Mouse (Mus musculus): ENCODE data around the gene Lbx2.

Gene Lbx2

GRCm38 (mm10) chr6:83071220-83071619 is 14.9 kb upstream of the Lbx2 start:
- peak in 1 of 2 experiments; percentile 27 for DNase-seq

GRCm38 (mm10) chr6:83074979-83075378 is 11.2 kb upstream of the Lbx2 start:
- DNase-seq, result no peak

DNA sequence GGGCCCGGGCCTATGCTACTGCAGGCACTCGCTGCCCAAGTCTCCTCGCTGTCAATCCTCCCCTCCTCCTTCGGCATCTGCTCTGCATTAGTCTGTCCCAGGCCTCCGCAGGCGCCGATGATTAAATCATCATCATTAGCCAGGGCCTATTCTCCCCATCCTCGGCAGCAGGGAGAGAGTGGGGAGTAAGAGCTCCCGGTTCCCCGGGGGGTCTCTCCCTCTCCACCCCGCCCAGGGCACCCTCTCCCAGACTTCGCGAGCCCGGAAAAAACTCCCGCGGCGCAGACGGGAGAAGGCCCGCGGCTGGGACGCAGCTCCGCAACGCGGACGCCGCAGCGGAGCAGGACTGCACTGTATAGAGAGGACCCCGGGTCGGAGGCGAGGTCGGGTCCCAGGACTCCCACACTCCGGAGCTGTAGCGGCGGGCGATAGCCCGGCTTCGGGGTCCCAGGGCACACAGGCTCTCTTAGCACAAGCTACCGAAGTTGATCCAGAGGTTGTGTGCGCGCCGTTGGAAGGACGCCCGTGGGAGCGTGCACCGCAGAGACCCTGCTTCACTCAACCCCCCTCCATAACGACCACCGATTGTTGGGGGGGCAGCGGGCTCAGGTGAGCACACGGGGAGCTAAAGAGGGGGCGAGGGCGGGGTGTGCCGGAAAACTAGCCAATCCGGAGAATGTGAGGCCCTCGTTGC is 8.4 kb upstream of the Lbx2 start, which contains the start of gene Pcgf1:
TSS of gene Pcgf1 (plus strand) at position 240 of the 694 bp plus-strand sequence.
- peak; percentile 55 to 57 for DNase-seq

DNA sequence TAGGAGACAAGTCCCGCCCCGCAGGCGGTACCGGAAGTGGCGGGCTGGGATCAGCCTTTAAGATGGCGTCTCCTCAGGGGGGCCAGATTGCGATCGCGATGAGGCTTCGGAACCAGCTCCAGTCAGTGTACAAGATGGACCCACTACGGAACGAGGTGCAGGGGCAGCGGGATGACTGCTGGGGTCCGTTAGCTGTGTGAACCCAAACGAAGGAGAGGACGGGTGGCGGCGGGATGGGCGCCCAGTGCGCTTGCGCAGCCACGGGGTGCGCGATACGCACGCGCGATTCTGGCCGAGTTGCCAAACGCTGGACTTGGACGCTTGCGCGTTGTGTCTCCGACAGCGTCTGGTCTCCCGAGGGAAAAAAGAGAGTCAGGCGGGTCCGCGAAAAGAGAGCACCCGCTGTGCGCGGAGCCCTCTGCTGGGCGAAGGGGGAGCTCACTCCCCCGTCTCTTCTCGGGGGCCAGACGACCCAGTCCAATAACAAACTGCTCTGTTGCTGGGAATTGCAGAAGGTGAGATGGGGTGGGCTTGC is 7.8 kb upstream of the Lbx2 start:
- peak; percentile 100 for DNase-seq

- no peak for DNase-seq
These were observed 6.0 kb upstream of the Lbx2 start for GRCm38 (mm10) chr6:83080210-83080609.

DNA sequence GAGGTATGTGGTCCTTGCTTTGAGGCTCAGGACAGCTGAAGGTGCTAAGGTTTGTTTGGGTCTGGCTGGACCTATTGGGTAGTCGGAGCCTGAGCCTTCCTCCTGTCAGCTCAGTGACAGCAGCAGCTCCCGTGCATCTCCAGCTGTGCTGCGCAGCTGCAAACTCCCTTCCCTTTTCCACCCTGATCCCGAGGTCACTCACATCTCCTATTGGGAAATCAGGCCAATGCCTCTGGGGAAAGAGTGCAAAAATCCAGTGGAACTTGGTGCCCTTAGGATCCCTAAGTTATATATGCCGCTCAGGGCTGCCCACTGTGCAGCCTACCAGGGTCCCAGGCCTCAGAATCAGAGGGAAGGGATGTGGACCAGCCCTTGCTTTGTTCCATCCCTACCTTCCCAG is 2.7 kb upstream of the Lbx2 start:
- no peak for DNase-seq

DNA sequence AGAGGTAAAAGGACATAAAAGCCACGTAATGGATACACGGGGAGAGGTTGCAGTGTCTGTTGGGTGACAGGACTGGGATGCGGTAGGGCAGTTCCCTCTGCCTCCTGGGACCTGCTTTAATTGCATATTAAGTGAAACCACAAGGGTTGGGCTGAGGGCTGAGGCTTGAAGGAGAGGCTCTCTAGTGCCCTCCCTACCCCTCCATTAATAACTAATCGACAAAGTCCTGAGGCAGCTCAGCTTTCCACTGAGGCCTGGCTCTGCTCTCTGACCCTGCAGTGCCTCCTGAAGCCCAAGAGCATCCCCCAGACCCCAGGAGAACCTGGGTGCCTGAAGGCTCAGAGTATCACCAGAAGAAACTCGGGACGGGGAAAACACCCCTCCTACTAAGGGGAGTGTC is 1.7 kb upstream of the Lbx2 start:
- DNase-seq, result no peak

DNA sequence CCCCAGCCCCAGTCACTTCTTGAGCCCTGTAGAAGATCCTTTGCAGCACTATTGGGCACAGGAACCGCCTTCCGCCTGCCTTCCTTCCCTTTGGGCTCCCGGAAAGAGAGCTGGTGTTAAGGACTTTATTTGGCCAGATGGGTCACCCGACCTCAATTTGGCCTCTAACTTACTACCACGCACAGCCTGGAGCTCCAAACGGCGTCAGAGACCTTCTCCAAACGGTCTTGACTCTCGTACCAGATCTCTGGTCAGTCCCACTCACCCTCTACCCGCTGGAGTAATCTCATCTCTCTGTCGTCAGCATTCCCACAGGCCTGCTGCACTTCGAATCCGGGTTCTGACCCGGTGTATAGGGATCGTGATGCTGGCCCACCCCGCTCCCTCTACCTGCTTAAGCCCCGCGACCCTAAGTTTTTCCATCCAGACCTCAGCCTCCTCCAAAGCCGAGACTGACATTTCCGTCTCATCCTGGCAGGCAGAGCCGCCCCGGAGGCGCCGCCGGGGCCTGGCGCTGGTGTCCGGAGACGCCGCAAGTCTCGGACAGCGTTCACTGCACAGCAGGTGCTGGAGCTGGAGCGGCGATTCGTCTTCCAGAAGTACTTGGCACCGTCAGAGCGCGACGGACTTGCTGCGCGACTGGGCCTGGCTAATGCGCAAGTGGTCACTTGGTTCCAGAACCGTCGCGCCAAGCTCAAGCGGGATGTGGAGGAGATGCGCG is 1.2 kb downstream of the Lbx2 start:
- DNase-seq, result no peak

DNA sequence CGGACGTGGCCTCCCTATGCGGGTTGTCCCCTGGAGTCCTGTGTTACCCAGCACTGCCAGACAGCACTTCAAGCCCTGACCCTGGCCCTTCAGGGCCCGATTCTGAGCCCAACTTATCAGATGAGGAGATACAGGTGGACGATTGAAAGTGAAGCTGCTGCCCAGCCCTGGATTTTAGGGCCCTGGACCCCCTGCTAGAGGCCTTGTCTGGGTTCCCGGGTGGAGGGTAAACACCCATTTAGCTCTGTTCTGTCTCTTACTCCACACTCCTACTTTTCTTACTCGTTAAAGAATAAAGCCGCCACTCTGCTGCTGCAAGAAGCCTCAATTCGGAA is 1.7 kb downstream of the Lbx2 start:
- no peak for DNase-seq

DNA sequence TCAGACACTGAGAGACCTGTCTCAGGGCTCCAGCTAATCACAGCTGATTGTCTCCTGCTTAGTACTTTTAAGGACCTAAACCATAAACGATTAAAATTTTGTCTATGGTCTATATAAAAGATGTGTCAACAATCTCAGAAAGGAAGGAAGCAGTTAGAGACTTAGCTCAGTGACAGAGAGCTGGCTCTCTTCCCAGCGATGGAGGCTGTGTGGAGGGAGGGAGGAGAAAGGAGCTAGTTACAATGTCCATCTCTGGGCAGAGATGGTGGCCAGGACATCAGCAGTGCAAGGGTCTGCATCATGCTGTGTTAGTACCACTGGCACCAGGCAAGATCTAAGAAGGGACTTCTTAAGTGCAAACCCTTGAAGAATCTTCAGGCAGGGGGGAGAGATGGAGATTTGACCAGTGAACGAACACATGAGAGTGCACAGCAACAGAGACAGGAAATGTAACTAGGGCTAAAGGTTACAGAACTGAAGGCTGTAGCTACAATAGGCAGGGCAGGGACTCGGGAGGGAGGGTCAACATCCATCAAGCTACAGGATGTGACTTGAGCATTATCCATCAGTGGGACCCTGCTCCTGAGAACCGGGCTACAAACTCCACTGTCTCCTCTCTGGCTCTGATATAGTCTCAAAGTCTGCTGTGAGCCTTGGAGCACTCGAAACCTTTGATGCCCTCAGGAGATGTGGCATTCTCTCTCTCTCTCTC is 6.4 kb downstream of the Lbx2 start:
- DNase-seq, result no peak

DNA sequence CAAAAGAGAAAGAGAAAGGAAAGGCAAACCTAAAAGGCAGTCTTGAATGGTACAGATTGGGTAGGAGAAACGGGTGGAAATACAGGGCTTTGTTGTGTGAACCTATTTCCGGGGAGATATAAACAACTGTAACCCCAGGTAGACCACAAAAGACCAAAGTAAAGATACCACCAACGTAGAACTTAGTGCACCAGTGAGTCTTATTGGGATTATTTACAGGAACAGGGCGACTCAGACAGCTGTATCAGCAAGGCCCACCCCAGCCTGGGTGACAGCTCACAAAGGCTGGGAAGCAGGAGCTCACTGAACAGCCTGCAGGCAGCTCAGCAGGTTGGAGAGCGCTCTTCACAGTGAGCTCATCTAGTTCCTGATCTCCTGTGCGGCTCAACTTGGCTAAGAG is 9.8 kb downstream of the Lbx2 start:
- DNase-seq, result no peak

- no peak for DNase-seq
These were observed 12.2 kb downstream of the Lbx2 start for GRCm38 (mm10) chr6:83098411-83098810.

DNA sequence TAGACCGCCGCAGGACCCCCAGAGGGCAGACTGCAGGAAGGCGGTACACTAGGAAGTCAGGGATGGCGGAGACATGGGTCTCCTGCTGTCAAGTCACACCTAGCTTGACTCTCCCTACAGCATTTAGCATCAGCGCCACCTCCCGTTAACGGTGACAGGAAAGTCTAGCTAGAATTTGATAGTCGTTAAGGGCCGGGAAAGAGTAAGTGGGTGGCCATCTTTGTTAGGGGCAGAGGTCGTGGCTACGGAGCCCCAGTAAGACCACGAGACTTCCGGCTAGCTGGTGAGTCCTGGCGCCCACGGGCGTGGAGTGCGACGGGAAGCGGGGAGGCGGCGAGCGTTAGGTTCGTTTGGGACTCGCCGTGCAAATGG is 15.1 kb downstream of the Lbx2 start, which contains the start of the genes Ccdc142 and Gm42688:
TSS of gene Ccdc142 (plus strand) at position 286 of the 372 bp plus-strand sequence.
TSS of gene Gm42688 (plus strand) at position 302 of the 372 bp plus-strand sequence.
- peak; percentile 90 to 94 for DNase-seq

DNA sequence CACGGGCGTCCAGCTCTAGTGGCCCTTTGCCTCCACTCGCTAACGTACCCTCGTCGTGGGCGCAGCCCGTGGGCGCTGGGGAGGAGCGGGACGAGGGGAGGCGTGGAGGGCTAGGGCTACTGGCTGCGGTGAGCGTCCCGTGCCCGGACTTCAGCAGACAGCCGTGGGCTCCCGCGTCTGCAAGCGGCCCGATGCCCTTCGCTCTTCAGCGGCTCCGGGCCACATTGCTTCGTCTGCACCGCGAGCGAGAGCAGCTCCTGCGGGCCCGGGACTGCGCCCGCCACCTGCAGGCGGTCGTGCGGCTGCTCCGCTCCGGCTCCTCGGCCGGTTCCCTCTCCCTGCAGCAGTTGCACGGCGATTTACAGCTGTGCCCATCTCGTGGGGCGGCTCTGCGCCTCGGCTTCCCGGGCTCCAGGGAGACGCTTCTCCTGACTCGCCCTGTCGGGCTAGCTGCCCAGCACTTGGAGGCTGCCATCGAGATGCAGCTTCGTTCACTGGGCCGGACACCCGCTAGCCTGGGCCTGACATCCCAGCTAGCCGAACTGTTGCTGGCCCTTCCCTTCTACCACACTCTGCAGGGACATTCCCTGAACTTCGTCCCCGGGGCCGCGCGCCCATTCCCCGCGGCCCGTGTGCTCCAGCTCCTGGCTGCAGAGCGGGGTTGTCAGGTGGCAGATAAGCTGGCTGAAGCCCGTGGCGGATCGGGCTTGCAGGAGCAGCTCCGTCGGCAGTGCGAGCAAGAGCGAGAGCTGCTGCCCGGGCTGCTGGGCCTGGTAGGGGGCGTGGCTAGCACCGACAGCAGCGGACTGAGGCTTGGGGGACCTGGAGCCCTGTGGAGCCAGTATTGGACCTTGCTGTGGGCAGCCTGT is 15.8 kb downstream of the Lbx2 start:
- peak; percentile 41 to 59 for DNase-seq

GRCm38 (mm10) chr6:83103130-83103650 is 17.0 kb downstream of the Lbx2 start:
- no peak for DNase-seq

GRCm38 (mm10) chr6:83104158-83104557 is 18.0 kb downstream of the Lbx2 start:
- DNase-seq, result no peak

- DNase-seq, result peak; percentile 66 to 75
These were observed 21.6 kb downstream of the Lbx2 start for GRCm38 (mm10) chr6:83107566-83108400.

DNA sequence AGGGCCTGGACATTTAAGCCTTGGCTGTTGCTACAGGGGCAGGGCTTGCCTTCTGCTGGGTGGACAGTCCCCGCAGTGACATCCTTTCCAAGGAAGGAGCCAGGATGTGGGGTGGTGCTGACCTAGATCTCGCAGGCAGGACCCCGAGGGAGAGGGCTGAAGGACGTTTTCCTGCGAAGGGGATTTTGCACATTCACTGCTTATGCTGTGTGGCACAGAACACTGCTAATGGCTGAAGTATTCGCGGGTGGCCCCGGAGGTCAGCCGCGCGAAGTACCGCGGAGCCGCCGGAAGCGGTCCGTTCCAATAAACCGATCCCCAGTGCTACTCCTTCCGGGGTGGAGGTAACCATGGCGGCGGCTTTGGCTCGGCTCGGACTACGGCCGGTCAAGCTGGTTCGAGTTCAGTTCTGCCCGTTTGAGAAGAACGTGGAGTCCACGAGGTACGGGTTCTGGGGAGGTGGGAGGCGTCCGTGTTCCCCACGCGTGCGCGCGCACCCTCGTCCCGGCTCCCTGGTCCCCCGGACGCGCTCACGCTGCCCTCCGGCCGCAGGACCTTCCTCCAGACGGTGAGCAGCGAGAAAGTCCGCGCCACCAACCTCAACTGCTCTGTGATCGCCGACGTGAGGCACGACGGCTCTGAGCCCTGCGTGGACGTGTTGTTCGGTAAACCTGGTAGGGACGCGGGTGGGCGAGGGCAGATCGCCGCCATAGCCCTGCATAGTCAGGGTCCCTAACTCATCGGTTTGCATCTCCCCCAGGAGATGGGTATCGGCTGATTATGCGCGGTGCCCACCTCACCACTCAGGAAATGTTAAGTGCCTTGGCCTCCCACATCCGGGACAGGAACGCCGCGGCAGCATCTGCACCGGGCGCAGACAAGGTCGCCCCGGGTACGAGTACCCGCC is 22.8 kb downstream of the Lbx2 start, which contains the start of gene Mrpl53:
TSS of gene Mrpl53 (plus strand) at position 279 of the 907 bp plus-strand sequence.
- DNase-seq, result peak; percentile 84 to 86

- DNase-seq, result no peak
These were observed 25.5 kb downstream of the Lbx2 start for GRCm38 (mm10) chr6:83111510-83112136.

Data from cerebellum, postnatal 36 days (tissue).